Mouse (Mus musculus) hindbrain, embryonic 10.5 days (tissue): ENCODE results near the gene Vmn1r103. TPM values are rescaled to one million over a fixed set of nuclear protein-coding genes. Genes with fewer than 3 reads are reported as not detected.
"Not testable (repeated sequence)": the region's sequence is repeated elsewhere in the genome, so short reads cannot be mapped to it uniquely, and the experiment has no call there.

Experiments
- DNase-seq: peaks from one replicate; pipeline ENCODE4 v3.0.0-alpha.2; 2017; ENCODE audit warnings: low spot score
- H3K27ac ChIP-seq: fragments of 300-500 bp; sonication (generic); 2 replicates; pipeline ENCODE4 v1.5.1; 2016; ENCODE audit warnings: mild to moderate bottlenecking, moderate library complexity
- H3K27me3 ChIP-seq: fragments of 300-500 bp; sonication (generic); 2 replicates; pipeline ENCODE4 v1.6.1; 2016; ENCODE audit warnings: mild to moderate bottlenecking; ENCODE audit not compliant: poor library complexity, insufficient read depth, severe bottlenecking
- H3K36me3 ChIP-seq: fragments of 300-500 bp; sonication (generic); 2 replicates; pipeline ENCODE4 v1.6.1; 2016; ENCODE audit warnings: mild to moderate bottlenecking, moderate library complexity
- H3K4me1 ChIP-seq: fragments of 300-500 bp; sonication (generic); replicated peaks from 2 replicates; pipeline ENCODE4 v1.6.1; 2016; ENCODE audit warnings: mild to moderate bottlenecking
- H3K4me3 ChIP-seq: fragments of 300-500 bp; sonication (generic); 2 replicates; pipeline ENCODE4 v1.5.1; 2016; ENCODE audit warnings: mild to moderate bottlenecking, moderate library complexity
- H3K9me3 ChIP-seq: fragments of 300-500 bp; sonication (generic); 2 replicates; pipeline ENCODE4 v1.6.1; 2016; ENCODE audit warnings: mild to moderate bottlenecking, moderate library complexity
- WGBS: fragments of 180-500 bp; shearing (Covaris S2); methylation state at CpG from one replicate; pipeline ENCODE4 v1.1.7; 2016; 5-methylcytosine and 5-hydroxymethylcytosine counted together
- polyA plus RNA-seq: library from polyadenylated mRNA; unstranded; fragments of >200 nt; fragmentation: Nextera tagmentation; extraction: Ambion mirVana; gene quantifications from 2 replicates; pipeline ENCODE4 v1.2.1, GENCODE M21; 2016

Vmn1r103 gene
- not detected in 2 replicates for polyA plus RNA-seq

- not testable (repeated sequence) for H3K4me3 ChIP-seq, H3K4me1 ChIP-seq, DNase-seq, H3K27ac ChIP-seq, H3K9me3 ChIP-seq, H3K36me3 ChIP-seq, H3K27me3 ChIP-seq
- WGBS = no CpG with 5 or more reads among the region's 3 CpGs
These were observed at the start of gene Vmn1r103 for GRCm38 (mm10) chr7:20510434-20510833. Vmn1r103 (minus strand) TSS chr7:20510534.

GRCm38 (mm10) chr7:20545657-20546056 is 35.3 kb upstream of the Vmn1r103 start, which contains the start of gene Gm5726:
Gm5726 (minus strand) TSS chr7:20545757.
- H3K9me3 ChIP-seq, H3K4me1 ChIP-seq, H3K36me3 ChIP-seq, H3K27ac ChIP-seq, DNase-seq, H3K27me3 ChIP-seq, H3K4me3 ChIP-seq: not testable (repeated sequence)
- WGBS = no CpG with 5 or more reads among the region's 1 CpGs

- WGBS = no CpG with 5 or more reads among the region's 3 CpGs
- H3K9me3 ChIP-seq, H3K36me3 ChIP-seq, H3K4me1 ChIP-seq, DNase-seq, H3K27me3 ChIP-seq, H3K27ac ChIP-seq, H3K4me3 ChIP-seq: not testable (repeated sequence)
These were observed 23.2 kb upstream of the Vmn1r103 start, which contains the start of gene Vmn1r104 for GRCm38 (mm10) chr7:20533537-20533936. Vmn1r104 (plus strand) TSS chr7:20533837.

GRCm38 (mm10) chr7:20474825-20475224 is 35.5 kb downstream of the Vmn1r103 start, which contains the start of gene Gm10670:
Gm10670 (minus strand) TSS chr7:20474925.
- no CpG with 5 or more reads among the region's 5 CpGs for WGBS
- H3K4me3 ChIP-seq, DNase-seq: not testable (repeated sequence)

More at GRCm38 (mm10) chr7:20474825-20475224, 35.5 kb downstream of the Vmn1r103 start, which contains the start of gene Gm10670:
- H3K4me1 ChIP-seq, H3K27ac ChIP-seq, H3K36me3 ChIP-seq, H3K27me3 ChIP-seq, H3K9me3 ChIP-seq: not testable (repeated sequence)

Other genes with a start within 250 kb of the Vmn1r103 start
- gene Gm5890, start 247.7 kb downstream of the Vmn1r103 start, polyA plus RNA-seq = not detected in 2 replicates
- not detected in 2 replicates for gene Gm4133, start 176.5 kb downstream of the Vmn1r103 start, polyA plus RNA-seq
- gene Gm5728, start 135.1 kb downstream of the Vmn1r103 start, polyA plus RNA-seq = not detected in 2 replicates
- not detected in 2 replicates for gene Vmn1r100, start 92.6 kb downstream of the Vmn1r103 start, polyA plus RNA-seq
- gene Vmn1r101, start 67.9 kb downstream of the Vmn1r103 start, polyA plus RNA-seq = not detected in 2 replicates
- gene Gm10670, start 35.6 kb downstream of the Vmn1r103 start, polyA plus RNA-seq = not detected in 2 replicates
- not detected in 2 replicates for gene Vmn1r104, start 23.3 kb upstream of the Vmn1r103 start, polyA plus RNA-seq
- gene Gm5726, start 35.2 kb upstream of the Vmn1r103 start, polyA plus RNA-seq = not detected in 2 replicates
- not detected in 2 replicates for gene Gm4141, start 65.7 kb upstream of the Vmn1r103 start, polyA plus RNA-seq
- gene Gm4513, start 88.5 kb upstream of the Vmn1r103 start, polyA plus RNA-seq = not detected in 2 replicates
- gene Vmn1r107, start 158.4 kb upstream of the Vmn1r103 start, polyA plus RNA-seq = not detected in 2 replicates
- not detected in 2 replicates for gene Vmn1r111, start 192.7 kb upstream of the Vmn1r103 start, polyA plus RNA-seq
- not detected in 2 replicates for gene Gm10668, start 220.1 kb upstream of the Vmn1r103 start, polyA plus RNA-seq